Mouse (Mus musculus) spleen, adult 2 months (tissue): Measurements from ENCODE around the gene Dpep1.

Experiments
- CTCF ChIP-seq: fragments of 200-500 bp; IDR thresholded peaks from 2 replicates; pipeline ENCODE4 v1.5.1; 2011; ENCODE audit warnings: mild to moderate bottlenecking, inconsistent platforms; ENCODE audit not compliant: insufficient read depth, insufficient read length, insufficient replicate concordance; ENCODE audit errors: extremely low read depth
- POLR2A ChIP-seq: fragments of 200-500 bp; IDR thresholded peaks from 2 replicates; pipeline ENCODE4 v1.6.1; 2011; ENCODE audit warnings: low read depth, low read length, inconsistent platforms

GRCm38 (mm10) chr8:123137645-123138077, 48.4 kb upstream of the Dpep1 start:
- TF ChIP-seq CTCF (no peak), POLR2A (no peak)
